Comparison of ENCODE assay signal across 23 mouse cellular contexts in the genomic region with DNA sequence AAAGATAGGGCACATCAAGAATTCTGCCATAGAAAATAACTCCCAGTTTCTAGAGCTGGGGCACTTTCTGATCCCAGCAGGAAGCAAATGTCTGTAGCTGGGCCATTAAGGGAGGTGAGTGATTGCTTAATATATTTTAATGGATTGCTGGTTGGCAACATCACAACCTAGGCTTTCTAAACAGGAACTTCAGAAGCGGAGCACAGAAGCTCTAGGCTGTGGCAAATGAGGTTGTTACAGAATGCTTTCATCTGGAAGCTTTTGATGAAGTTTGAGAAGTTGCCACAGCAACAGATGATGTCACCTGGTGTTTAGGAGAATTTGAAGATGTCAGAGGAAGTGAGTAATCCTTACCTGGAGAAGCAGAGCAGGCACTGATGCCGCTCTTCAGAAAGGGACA.
A peak's percentile ranks its signal among the peaks of the same experiment; 100 is the strongest.
DNase-seq lines count a peak whose midpoint lies in the region; ATAC-seq and TF ChIP-seq lines count a peak whose summit lies in the region.
"Had no signal": no experiment of that assay in that cellular context is flagged by ENCODE, and none has a peak within 500 bp of the region (broad histone marks: within the 10 kb centered on the region; RNA-seq: fewer than 3 reads in every experiment).

No protein-coding gene starts in this region.

- H3K27me3 ChIP-seq in midbrain, postnatal 0 days (ENCODE audit: insufficient read depth, low read length), result no peaks in the 10 kb centered on the region
- H3K27me3 ChIP-seq in midbrain, embryonic 13.5 days, result no peaks in the 10 kb centered on the region
- H3K27me3 ChIP-seq: embryonic facial prominence, embryonic 15.5 days; hindbrain, embryonic 15.5 days; midbrain, embryonic 12.5 days; Patski had no signal

- no peak overlapping the region for H3K4me3 ChIP-seq in midbrain, postnatal 0 days (ENCODE audit: low read depth, low read length)
- H3K4me3 ChIP-seq in midbrain, embryonic 13.5 days (replicated peaks), result no peak overlapping the region
- H3K4me3 ChIP-seq: embryonic facial prominence, embryonic 15.5 days; heart, adult 2 months; hindbrain, embryonic 15.5 days; midbrain, embryonic 12.5 days; myocyte had no signal

- no peak for ATAC-seq in midbrain, postnatal 0 days (ENCODE audit: low FRiP score)
- no peak for ATAC-seq in midbrain, embryonic 13.5 days
- ATAC-seq: intestine, embryonic 16.5 days; Patski had no signal

- H3K9me3 ChIP-seq in midbrain, postnatal 0 days (ENCODE audit: low read length), result no peaks in the 10 kb centered on the region
- H3K9me3 ChIP-seq in midbrain, embryonic 13.5 days, result no peaks in the 10 kb centered on the region
- H3K9me3 ChIP-seq: embryonic facial prominence, embryonic 15.5 days; hindbrain, embryonic 15.5 days; midbrain, embryonic 12.5 days had no signal

- H3K4me1 ChIP-seq in midbrain, postnatal 0 days (ENCODE audit: insufficient read depth, low read length), result no peaks in the 10 kb centered on the region
- H3K4me1 ChIP-seq in midbrain, embryonic 13.5 days (replicated peaks), result peaks cover 13% of the 10 kb centered on the region

- TF ChIP-seq CTCF in midbrain, postnatal 0 days (IDR thresholded peaks at IDR 0.05), result no peak

- peak; percentile 5 for DNase-seq in midbrain, postnatal 0 days (ENCODE audit: low spot score)
- peak; percentile 16 for DNase-seq in R1 (ENCODE audit: low read depth, low spot score)
- DNase-seq in hindlimb bud, embryonic 11.5 days (ENCODE audit: extremely low spot score, low read depth, low spot score), result peak; percentile 54
- DNase-seq in spleen, adult 12 weeks (ENCODE audit: low spot score), result no peak
- no peak for DNase-seq in adrenal gland, postnatal 14 days
- DNase-seq in cerebellum, postnatal 4 days (ENCODE audit: low spot score in 2 of 2), result no peak
- DNase-seq: adrenal gland, postnatal 10 days; cerebellum, adult 9-10 months; gastrocnemius, postnatal 36 days; heart, adult 2 months; heart, postnatal 36 days; kidney, adult 9 months; kidney, postnatal 14 days; lung, postnatal 14 days; thymus, adult 2 months had no signal

- no peak overlapping the region for H3K4me2 ChIP-seq in midbrain, postnatal 0 days (ENCODE audit: low read depth, low read length, poor library complexity, severe bottlenecking)
- no peak overlapping the region for H3K4me2 ChIP-seq in midbrain, embryonic 13.5 days (replicated peaks)
- H3K4me2 ChIP-seq: embryonic facial prominence, embryonic 15.5 days; hindbrain, embryonic 15.5 days; midbrain, embryonic 12.5 days had no signal

- WGBS in midbrain, postnatal 0 days, result 81% methylated on average over 2 of the region's 2 CpGs
- 84% methylated on average over 2 of the region's 2 CpGs for WGBS in midbrain, embryonic 13.5 days

- H3K36me3 ChIP-seq in midbrain, postnatal 0 days (ENCODE audit: insufficient read depth, low read length), result no peaks in the 10 kb centered on the region
- no peaks in the 10 kb centered on the region for H3K36me3 ChIP-seq in midbrain, embryonic 13.5 days
- H3K36me3 ChIP-seq: embryonic facial prominence, embryonic 15.5 days; hindbrain, embryonic 15.5 days; midbrain, embryonic 12.5 days had no signal

- no peak overlapping the region for H3K9ac ChIP-seq in midbrain, postnatal 0 days (replicated peaks; ENCODE audit: low read length, poor library complexity, severe bottlenecking)
- H3K9ac ChIP-seq in midbrain, embryonic 13.5 days (replicated peaks), result no peak overlapping the region
- H3K9ac ChIP-seq: embryonic facial prominence, embryonic 15.5 days; hindbrain, embryonic 15.5 days; midbrain, embryonic 12.5 days had no signal

- H3K27ac ChIP-seq in midbrain, postnatal 0 days (ENCODE audit: low read depth, low read length), result no peak overlapping the region
- H3K27ac ChIP-seq in midbrain, embryonic 13.5 days, result no peak overlapping the region
- H3K27ac ChIP-seq: embryonic facial prominence, embryonic 15.5 days; heart, adult 2 months; hindbrain, embryonic 15.5 days; midbrain, embryonic 12.5 days; stomach, postnatal 0 days had no signal

Comparison
In these comparisons a context has a peak if more than half of its experiments do, and no peak if none do; other contexts are left out.
1. DNase-seq: peak in midbrain, postnatal 0 days (single experiment), R1 (single experiment) and hindlimb bud, embryonic 11.5 days (single experiment); none in spleen, adult 12 weeks (single experiment), adrenal gland, postnatal 14 days (single experiment) and cerebellum, postnatal 4 days (0 of 2).